Mouse (Mus musculus) lung, postnatal 10 days (tissue): ENCODE measurements at regions not wholly inside any gene's neighbourhood (a gene's known extent, or its start where the extent isn't known, plus 50 kb on each side); places are given as distances from the start of the nearest gene placed in this dataset.
A peak's percentile ranks its signal among the peaks of the same experiment; 100 is the strongest.

Experiments used
- DNase-seq: peaks from one replicate; pipeline ENCODE4 v3.0.0; 2021

DNA sequence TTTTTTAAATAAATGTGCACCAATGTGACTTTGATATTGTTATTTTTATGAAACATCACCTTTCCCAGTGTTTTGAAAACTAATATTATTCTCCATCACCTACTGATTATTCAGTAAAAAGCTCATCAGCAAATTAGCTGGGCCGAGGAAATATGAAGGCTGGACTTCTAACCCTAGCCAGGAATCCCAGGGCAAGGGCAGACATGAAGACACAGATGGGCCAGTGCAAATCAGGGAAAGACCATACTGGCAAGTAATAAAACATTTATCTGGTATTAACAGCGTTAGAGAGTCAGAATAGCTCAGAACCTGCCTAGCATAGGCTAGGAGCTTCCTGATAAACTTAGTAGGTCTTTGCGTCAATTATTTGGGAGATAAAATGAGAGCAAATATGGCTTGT lies 590.3 kb upstream of the Cenpq start:
- DNase-seq = no peak

DNA sequence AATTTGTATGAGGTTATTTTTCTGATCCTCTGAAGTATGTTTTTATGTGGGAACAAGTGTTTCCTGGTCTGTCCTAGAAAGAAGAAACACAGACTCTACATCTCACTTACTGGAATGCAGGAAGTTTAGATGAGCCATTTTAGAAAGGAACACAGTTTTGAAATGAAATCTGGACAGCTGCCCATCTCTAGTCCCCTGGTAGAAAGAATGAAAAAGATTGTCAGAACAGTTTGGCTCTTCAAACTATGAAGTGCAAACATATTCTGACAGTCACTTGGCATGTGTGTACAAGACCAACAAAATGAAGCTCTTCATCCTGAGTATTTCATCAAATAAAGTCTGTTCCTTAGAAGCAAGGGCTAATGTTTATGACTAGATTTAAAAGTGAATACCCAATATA lies 577.2 kb upstream of the Cenpq start:
- DNase-seq = peak; percentile 39

- DNase-seq = peak; percentile 5
Observed at GRCm38 (mm10) chr17:41505000-41505399, 570.2 kb upstream of the Cenpq start.
